Mouse (Mus musculus) MEL (cell line): Measurements from ENCODE around the gene Mecom. TPM values are rescaled to one million over a fixed set of nuclear protein-coding genes. Genes with fewer than 3 reads are reported as not detected.

Source experiments
- DNase-seq: peaks from one replicate; pipeline ENCODE4 v3.0.0; 2011; ENCODE audit warnings: low read depth, low spot score
- H3K27ac ChIP-seq: 2 replicates; pipeline ENCODE4 v1.5.1; 2012; ENCODE audit warnings: low read depth, mild to moderate bottlenecking, control low read depth, low read length, moderate library complexity; ENCODE audit not compliant: control insufficient read depth
- H3K27me3 ChIP-seq, 2 experiments: fragments of 150-350 bp in 1 of 2; sonication (generic) in 1 of 2; 2 replicates each; pipeline ENCODE4 v1.6.1; 2012; ENCODE audit warnings: low read length in 2 of 2, mild to moderate bottlenecking in 2 of 2, improper control_type of control experiment in 1 of 2, moderate library complexity in 1 of 2; ENCODE audit not compliant: insufficient read depth in 2 of 2, control insufficient read depth in 1 of 2
- H3K36me3 ChIP-seq, 2 experiments: 2 replicates each; pipeline ENCODE4 v1.6.1; 2012 to 2014; ENCODE audit warnings: low read length in 2 of 2, improper control_type of control experiment in 1 of 2, inconsistent platforms in 1 of 2, mild to moderate bottlenecking in 1 of 2; ENCODE audit not compliant: insufficient read depth in 2 of 2, control insufficient read depth in 1 of 2
- H3K4me1 ChIP-seq, 2 experiments: fragments of 150-350 bp in 1 of 2; sonication (generic) in 1 of 2; 2 replicates each; pipeline ENCODE4 v1.6.1; 2012; ENCODE audit warnings: low read length in 2 of 2, improper control_type of control experiment in 1 of 2, mild to moderate bottlenecking in 1 of 2; ENCODE audit not compliant: insufficient read depth in 2 of 2, control insufficient read depth in 1 of 2
- H3K4me3 ChIP-seq, 2 experiments: fragments of 150-350 bp in 1 of 2; sonication (generic) in 1 of 2; 2 replicates each; pipeline ENCODE4 v1.5.1; 2012; ENCODE audit warnings: low read depth in 2 of 2, low read length in 2 of 2, mild to moderate bottlenecking in 2 of 2, moderate library complexity in 2 of 2, control low read depth in 1 of 2, improper control_type of control experiment in 1 of 2; ENCODE audit not compliant: control insufficient read depth in 1 of 2, insufficient read depth in 1 of 2
- H3K79me2 ChIP-seq: 2 replicates; pipeline ENCODE4 v1.6.1; 2012; ENCODE audit warnings: mild to moderate bottlenecking, low read length, moderate library complexity; ENCODE audit not compliant: control insufficient read depth, poor library complexity, insufficient read depth
- H3K9ac ChIP-seq: 2 replicates; pipeline ENCODE4 v1.6.1; 2012; ENCODE audit warnings: low read depth, mild to moderate bottlenecking, control low read depth, low read length, moderate library complexity; ENCODE audit not compliant: control insufficient read depth, poor library complexity, severe bottlenecking
- H3K9me3 ChIP-seq: fragments of 150-350 bp; sonication (generic); replicated peaks from 2 replicates; pipeline ENCODE4 v1.6.1; 2012; ENCODE audit warnings: mild to moderate bottlenecking, low read length, improper control_type of control experiment, moderate library complexity; ENCODE audit not compliant: insufficient read depth
- BHLHE40 ChIP-seq: IDR thresholded peaks from 2 replicates; pipeline ENCODE4 v1.6.1; 2012; ENCODE audit warnings: low read depth, mild to moderate bottlenecking, inconsistent platforms, low read length, improper control_type of control experiment, borderline replicate concordance
- CHD1 ChIP-seq: IDR thresholded peaks from 2 replicates; pipeline ENCODE4 v1.6.1; 2012; ENCODE audit warnings: low read depth, mild to moderate bottlenecking, inconsistent platforms, low read length, improper control_type of control experiment
- CTCF ChIP-seq, 3 experiments: IDR thresholded peaks in 2 of 3; conservative IDR thresholded peaks in 1 of 3; 2 replicates each; pipeline ENCODE4 v1.5.1; 2011 to 2012; ENCODE audit warnings: low read length in 3 of 3, low read depth in 2 of 3, mild to moderate bottlenecking in 2 of 3, improper control_type of control experiment in 1 of 3, inconsistent platforms in 1 of 3, mixed read lengths in 1 of 3, moderate library complexity in 1 of 3; ENCODE audit not compliant: control insufficient read depth in 1 of 3, insufficient read depth in 1 of 3, poor library complexity in 1 of 3, severe bottlenecking in 1 of 3
- E2F4 ChIP-seq: IDR thresholded peaks from 2 replicates; pipeline ENCODE4 v1.6.1; 2011; ENCODE audit warnings: low read depth, low read length, improper control_type of control experiment, borderline replicate concordance
- ELF1 ChIP-seq: IDR thresholded peaks from 2 replicates; pipeline ENCODE4 v1.6.1; 2014; ENCODE audit warnings: low read depth, mild to moderate bottlenecking, inconsistent platforms, low read length, improper control_type of control experiment, moderate library complexity
- ETS1 ChIP-seq: IDR thresholded peaks from 2 replicates; pipeline ENCODE4 v1.6.1; 2012; ENCODE audit warnings: low read depth, mild to moderate bottlenecking, inconsistent platforms, low read length, improper control_type of control experiment, moderate library complexity
- GATA1 ChIP-seq: IDR thresholded peaks from 2 replicates; pipeline ENCODE4 v1.6.1; 2011; ENCODE audit warnings: low read depth, low read length, improper control_type of control experiment
- HCFC1 ChIP-seq: IDR thresholded peaks from 2 replicates; pipeline ENCODE4 v1.6.1; 2012; ENCODE audit warnings: low read depth, mild to moderate bottlenecking, inconsistent platforms, low read length, improper control_type of control experiment, moderate library complexity
- KAT2A ChIP-seq: conservative IDR thresholded peaks from 2 replicates; pipeline ENCODE4 v1.6.1; 2012; ENCODE audit warnings: low read depth, low read length, improper control_type of control experiment, inconsistent platforms
- MAX ChIP-seq: IDR thresholded peaks from 2 replicates; pipeline ENCODE4 v1.6.1; 2011; ENCODE audit warnings: low read length, improper control_type of control experiment
- MAZ ChIP-seq: IDR thresholded peaks from 2 replicates; pipeline ENCODE4 v1.6.1; 2012; ENCODE audit warnings: low read depth, mild to moderate bottlenecking, inconsistent platforms, low read length, improper control_type of control experiment
- MXI1 ChIP-seq: IDR thresholded peaks from 2 replicates; pipeline ENCODE4 v1.6.1; 2011; ENCODE audit warnings: mild to moderate bottlenecking, low read depth, low read length, improper control_type of control experiment
- MYC ChIP-seq: IDR thresholded peaks from 2 replicates; pipeline ENCODE4 v1.6.1; 2011; ENCODE audit warnings: low read depth, mild to moderate bottlenecking, low read length, improper control_type of control experiment, moderate library complexity
- NELFE ChIP-seq: IDR thresholded peaks from 2 replicates; pipeline ENCODE4 v1.6.1; 2011; ENCODE audit warnings: low read depth, low read length, improper control_type of control experiment
- POLR2A ChIP-seq, 2 experiments: IDR thresholded peaks; 2 replicates each; pipeline ENCODE4 v1.6.1; 2011 to 2012; ENCODE audit warnings: low read length in 2 of 2, mild to moderate bottlenecking in 2 of 2, control low read depth in 1 of 2, improper control_type of control experiment in 1 of 2, low read depth in 1 of 2, moderate library complexity in 1 of 2; ENCODE audit not compliant: control insufficient read depth in 1 of 2, insufficient read depth in 1 of 2, poor library complexity in 1 of 2
- POLR2AphosphoS2 ChIP-seq: IDR thresholded peaks from 2 replicates; pipeline ENCODE4 v1.6.1; 2011; ENCODE audit warnings: low read length, improper control_type of control experiment
- POLR2AphosphoS5 ChIP-seq: IDR thresholded peaks from 2 replicates; pipeline ENCODE4 v1.6.1; 2012; ENCODE audit warnings: low read depth, borderline replicate concordance, mild to moderate bottlenecking, inconsistent platforms, low read length, moderate library complexity, mixed read lengths
- RCOR1 ChIP-seq: IDR thresholded peaks from 2 replicates; pipeline ENCODE4 v1.6.1; 2012; ENCODE audit warnings: low read depth, mild to moderate bottlenecking, inconsistent platforms, low read length, improper control_type of control experiment
- SMC3 ChIP-seq: IDR thresholded peaks from 2 replicates; pipeline ENCODE4 v1.6.1; 2011; ENCODE audit warnings: low read depth, low read length, improper control_type of control experiment
- TAL1 ChIP-seq: IDR thresholded peaks from 2 replicates; pipeline ENCODE4 v1.6.1; 2012; ENCODE audit warnings: mild to moderate bottlenecking, inconsistent platforms, low read length, moderate library complexity, mixed read lengths
- TCF12 ChIP-seq: IDR thresholded peaks from 2 replicates; pipeline ENCODE4 v1.6.1; 2014; ENCODE audit warnings: low read depth, mild to moderate bottlenecking, inconsistent platforms, low read length, improper control_type of control experiment, moderate library complexity
- UBTF ChIP-seq: IDR thresholded peaks from 2 replicates; pipeline ENCODE4 v1.6.1; 2012; ENCODE audit warnings: low read depth, mild to moderate bottlenecking, inconsistent platforms, low read length, improper control_type of control experiment, moderate library complexity, borderline replicate concordance; ENCODE audit not compliant: insufficient read depth
- USF2 ChIP-seq, 2 experiments: IDR thresholded peaks; 2 replicates each; pipeline ENCODE4 v1.6.1; 2011 to 2012; ENCODE audit warnings: improper control_type of control experiment in 2 of 2, low read length in 2 of 2, borderline replicate concordance in 1 of 2, inconsistent platforms in 1 of 2, low read depth in 1 of 2, mild to moderate bottlenecking in 1 of 2; ENCODE audit not compliant: insufficient read depth in 1 of 2
- ZKSCAN1 ChIP-seq: IDR thresholded peaks from 2 replicates; pipeline ENCODE4 v1.6.1; 2012; ENCODE audit warnings: low read depth, mild to moderate bottlenecking, inconsistent platforms, low read length, improper control_type of control experiment, moderate library complexity
- polyA plus RNA-seq, 2 experiments: library from polyadenylated mRNA; stranded (reverse) in 1 of 2; unstranded in 1 of 2; fragments of >175 nt in 1 of 2; fragments of >200 nt in 1 of 2; gene quantifications; 2 replicates each; pipeline versions ENCODE4 v1.2.1 to v1.2.4; 2012; ENCODE audit warnings: low replicate concordance in 2 of 2, low read depth in 1 of 2; ENCODE audit not compliant: insufficient read length in 2 of 2, insufficient read depth in 1 of 2, missing spikeins in 1 of 2
- total RNA-seq: library from RNA; depleted of rRNA; stranded (reverse); fragments of 300-350 nt; gene quantifications from 2 replicates; pipeline ENCODE4 v1.2.3, GENCODE M21; 2012

Gene Mecom
- total and polyA plus RNA-seq, 3 experiments: 0.04 TPM; not detected in 2

DNA sequence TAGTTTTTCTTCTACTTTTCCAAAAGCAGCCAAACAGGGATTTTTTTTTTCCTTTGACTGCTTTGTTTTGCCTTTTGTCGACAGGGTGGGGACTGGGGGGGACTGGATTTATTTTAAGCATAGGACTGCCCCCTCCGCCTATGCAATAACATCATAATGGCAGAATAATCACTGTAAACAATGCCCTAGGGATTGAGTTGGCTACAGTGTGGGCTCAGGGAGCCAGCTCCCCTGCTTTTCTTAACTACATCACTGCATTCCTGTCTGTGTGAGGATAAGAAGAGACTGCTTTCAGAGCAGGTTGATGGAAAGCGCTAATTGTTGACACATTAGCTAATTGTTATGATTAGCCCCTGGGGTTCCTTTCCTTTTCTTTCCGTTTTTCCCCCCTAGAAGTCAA, 155.6 kb downstream of the Mecom start:
- Histone ChIP-seq H3K36me3 (no peaks in the 10 kb centered on the region), H3K9ac (no peak overlapping the region), H3K4me1 (no peaks in the 10 kb centered on the region), H3K27ac (no peak overlapping the region)
- TF ChIP-seq MAZ: no peak
- TF ChIP-seq ELF1: no peak
- no peak for TF ChIP-seq ZKSCAN1
- no peak for TF ChIP-seq CTCF (IDR thresholded peaks at IDR 0.05 in 2 of 3, conservative IDR thresholded peaks at IDR 0.05 in 1 of 3; ENCODE audit: control insufficient read depth in 1 of 3, insufficient read depth in 1 of 3, low read depth in 2 of 3, low read length in 3 of 3, poor library complexity in 1 of 3, severe bottlenecking in 1 of 3)
- TF ChIP-seq, all 39 proteins: peak for 0
- H3K4me3 ChIP-seq: no peak overlapping the region
- peaks cover 0 to 1% of the 10 kb centered on the region in 2 experiments; a peak in 1 of 4 replicates for H3K27me3 ChIP-seq
- no peaks in the 10 kb centered on the region for H3K9me3 ChIP-seq
- H3K79me2 ChIP-seq: no peaks in the 10 kb centered on the region
- DNase-seq: no peak

DNA sequence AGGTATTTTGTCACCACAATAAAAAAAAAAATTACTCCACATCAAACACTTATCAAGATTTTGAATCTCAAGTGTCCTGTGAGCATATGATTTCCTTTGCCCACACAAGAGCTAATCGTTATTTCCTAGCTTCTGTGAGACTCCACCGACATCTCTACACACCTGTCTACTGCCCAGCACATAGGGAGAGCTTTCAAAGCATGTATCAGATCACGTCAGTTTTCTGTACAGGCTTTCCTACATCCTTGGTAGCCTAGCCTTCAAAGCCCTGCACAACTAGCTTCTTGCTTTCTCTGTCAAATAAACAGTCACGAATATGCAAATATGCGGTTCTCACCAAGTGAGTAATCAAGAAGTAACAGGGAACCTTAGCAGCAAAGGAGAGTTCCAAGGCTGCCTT, 157.5 kb downstream of the Mecom start:
- no peak overlapping the region for H3K27ac ChIP-seq
- no peak for DNase-seq

DNA sequence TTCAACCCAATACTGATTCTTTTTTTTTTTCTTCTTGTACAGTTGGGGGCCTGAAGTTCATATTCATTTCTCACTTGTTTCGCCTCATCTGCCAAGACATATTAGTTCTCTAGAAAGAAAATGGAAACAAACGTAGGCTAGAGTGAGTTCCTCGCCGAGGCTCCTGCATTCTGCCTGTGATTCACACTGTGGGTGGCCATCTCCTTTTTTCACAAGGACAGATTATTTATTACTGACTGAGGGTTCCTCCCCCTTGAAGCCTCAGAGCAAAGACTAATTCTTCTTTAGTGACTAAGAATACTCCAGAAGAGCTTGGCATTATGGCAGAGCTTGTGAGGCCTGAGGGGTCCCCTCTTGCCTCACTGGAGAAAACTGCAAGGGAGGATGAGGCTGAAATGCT, 167.5 kb downstream of the Mecom start:
- TF ChIP-seq MAX (no peak), RCOR1 (no peak), CHD1 (no peak), BHLHE40 (no peak), TCF12 (no peak), USF2 (IDR thresholded peaks at IDR 0.05; ENCODE audit: borderline replicate concordance in 1 of 2, insufficient read depth in 1 of 2, low read depth in 1 of 2, low read length in 2 of 2) (no peak), KAT2A (no peak), E2F4 (no peak), NELFE (no peak), MXI1 (no peak), TAL1 (no peak), GATA1 (no peak), SMC3 (no peak), POLR2A (IDR thresholded peaks at IDR 0.05; ENCODE audit: control insufficient read depth in 1 of 2, insufficient read depth in 1 of 2, low read depth in 1 of 2, low read length in 2 of 2, poor library complexity in 1 of 2) (no peak)
- H3K27ac ChIP-seq: no peak overlapping the region
- no peak overlapping the region for H3K9ac ChIP-seq
- H3K4me3 ChIP-seq: no peak overlapping the region
- H3K9me3 ChIP-seq: no peaks in the 10 kb centered on the region
- no peaks in the 10 kb centered on the region for H3K36me3 ChIP-seq
- DNase-seq: no peak
- H3K4me1 ChIP-seq: no peaks in the 10 kb centered on the region
- H3K79me2 ChIP-seq: no peaks in the 10 kb centered on the region
- H3K27me3 ChIP-seq: no peaks in the 10 kb centered on the region

More for the DNA sequence above, 157.5 kb downstream of the Mecom start:
- Histone ChIP-seq H3K9me3 (no peaks in the 10 kb centered on the region), H3K79me2 (no peaks in the 10 kb centered on the region), H3K4me3 (no peak overlapping the region), H3K9ac (no peak overlapping the region), H3K27me3 (peaks cover 0 to 1% of the 10 kb centered on the region in 2 experiments; a peak in 1 of 4 replicates), H3K36me3 (no peaks in the 10 kb centered on the region), H3K4me1 (no peaks in the 10 kb centered on the region)
- TF ChIP-seq POLR2AphosphoS2 (no peak), ELF1 (no peak), HCFC1 (no peak), USF2 (IDR thresholded peaks at IDR 0.05; ENCODE audit: borderline replicate concordance in 1 of 2, insufficient read depth in 1 of 2, low read depth in 1 of 2, low read length in 2 of 2) (no peak), CHD1 (no peak), MAX (no peak), MYC (no peak), ETS1 (no peak), MXI1 (no peak), CTCF (IDR thresholded peaks at IDR 0.05 in 2 of 3, conservative IDR thresholded peaks at IDR 0.05 in 1 of 3; ENCODE audit: control insufficient read depth in 1 of 3, insufficient read depth in 1 of 3, low read depth in 2 of 3, low read length in 3 of 3, poor library complexity in 1 of 3, severe bottlenecking in 1 of 3) (no peak), UBTF (no peak), POLR2AphosphoS5 (no peak)
